Mouse (Mus musculus) spleen, adult 2 months (tissue): ENCODE results near the gene Eda.

Source experiments
- CTCF ChIP-seq: fragments of 200-500 bp; IDR thresholded peaks from 2 replicates; pipeline ENCODE4 v1.5.1; 2011; ENCODE audit warnings: mild to moderate bottlenecking, inconsistent platforms; ENCODE audit not compliant: insufficient read depth, insufficient read length, insufficient replicate concordance; ENCODE audit errors: extremely low read depth
- POLR2A ChIP-seq: fragments of 200-500 bp; IDR thresholded peaks from 2 replicates; pipeline ENCODE4 v1.6.1; 2011; ENCODE audit warnings: low read depth, low read length, inconsistent platforms

GRCm38 (mm10) chrX:99974381-99974780 is 1.0 kb upstream of the Eda start:
- TF ChIP-seq CTCF (no peak), POLR2A (no peak)
